Mouse (Mus musculus): ENCODE results near the gene Frmd4a.

GRCm38 (mm10) chr2:4296881-4297280 lies 279.4 kb downstream of the Frmd4a start:
- TF ChIP-seq CTCF (IDR thresholded peaks at IDR 0.05; ENCODE audit: extremely low read depth, insufficient read length, insufficient replicate concordance, low read depth, low read length) (no peak), POLR2A (IDR thresholded peaks at IDR 0.05; ENCODE audit: low read depth, low read length) (no peak)
